Mouse (Mus musculus) embryo, embryonic 11.5 days (tissue): Measurements from ENCODE around the gene Reck.

Experiments used
- DNase-seq: peaks from one replicate; pipeline ENCODE4 v3.0.0-alpha.2; 2012; ENCODE audit warnings: low read depth, low spot score

Gene Reck

GRCm38 (mm10) chr4:43969373-43969772 is 94.0 kb downstream of the Reck start:
- DNase-seq: no peak

- no peak for DNase-seq
Measured at GRCm38 (mm10) chr4:43970393-43971330, 95.3 kb downstream of the Reck start.

GRCm38 (mm10) chr4:43971541-43972136 is 96.3 kb downstream of the Reck start:
- no peak for DNase-seq

- peak; percentile 49 for DNase-seq
Measured at GRCm38 (mm10) chr4:43972137-43972591, 96.8 kb downstream of the Reck start.

GRCm38 (mm10) chr4:43973526-43973981 is 98.2 kb downstream of the Reck start:
- DNase-seq: no peak

GRCm38 (mm10) chr4:43974914-43975616 is 99.7 kb downstream of the Reck start:
- DNase-seq: no peak

- DNase-seq: no peak
Measured at GRCm38 (mm10) chr4:43976223-43976740, 101.0 kb downstream of the Reck start.

GRCm38 (mm10) chr4:43978521-43979443 is 103.5 kb downstream of the Reck start:
- no peak for DNase-seq

GRCm38 (mm10) chr4:43979746-43980145 is 104.4 kb downstream of the Reck start:
- DNase-seq: no peak

GRCm38 (mm10) chr4:43980236-43980635 is 104.9 kb downstream of the Reck start:
- no peak for DNase-seq

GRCm38 (mm10) chr4:43980846-43981245 is 105.5 kb downstream of the Reck start:
- no peak for DNase-seq

- DNase-seq: no peak
Measured at GRCm38 (mm10) chr4:43981251-43981650, 105.9 kb downstream of the Reck start.

- DNase-seq: peak; percentile 88
Measured at GRCm38 (mm10) chr4:43982053-43982732, 106.9 kb downstream of the Reck start.

- no peak for DNase-seq
Measured at GRCm38 (mm10) chr4:43983181-43983580, 107.9 kb downstream of the Reck start, which contains the start of gene Ccin. TSS of gene Ccin (plus strand) at chr4:43983483.

GRCm38 (mm10) chr4:43983756-43984155 is 108.4 kb downstream of the Reck start:
- DNase-seq: no peak

GRCm38 (mm10) chr4:43984326-43984725 is 109.0 kb downstream of the Reck start:
- DNase-seq: no peak

- no peak for DNase-seq
Measured at GRCm38 (mm10) chr4:43988976-43989375, 113.6 kb downstream of the Reck start.

GRCm38 (mm10) chr4:43993072-43993471 is 117.7 kb downstream of the Reck start:
- DNase-seq: no peak

- no peak for DNase-seq
Measured at GRCm38 (mm10) chr4:43994342-43994741, 119.0 kb downstream of the Reck start.
